ENCODE assay signal across 15 mouse cellular contexts in the genomic region with DNA sequence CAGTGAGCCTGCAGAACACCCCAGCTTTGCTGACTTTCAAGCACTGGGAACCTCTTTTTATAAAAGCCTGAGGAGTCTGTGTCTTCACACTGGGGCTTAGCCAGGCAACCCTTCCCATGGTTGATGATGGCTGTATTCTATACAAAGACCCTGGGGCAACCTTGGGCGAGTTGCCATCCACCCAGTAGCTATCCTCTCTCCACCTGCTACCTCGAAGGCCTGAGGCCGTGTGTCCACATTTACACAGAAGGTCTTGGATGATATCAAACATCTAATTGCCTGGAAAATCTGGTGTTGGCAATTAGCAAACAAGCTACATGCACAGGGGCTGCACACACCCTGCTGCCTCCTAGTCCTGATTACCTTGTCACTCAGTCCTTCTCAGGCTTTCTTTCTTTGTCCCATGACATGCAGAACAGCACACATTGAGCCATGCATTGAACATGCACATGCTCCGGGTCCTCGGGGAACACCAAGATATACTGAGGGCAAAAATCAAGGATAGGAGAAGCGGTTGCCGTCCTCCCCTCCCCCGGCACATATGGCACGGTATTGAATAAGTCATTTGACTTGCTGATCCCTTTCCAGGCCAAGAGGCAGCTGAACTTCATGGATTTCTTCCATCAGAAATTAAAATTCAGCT. TPM values are rescaled to one million over a fixed set of nuclear protein-coding genes. Genes with fewer than 3 reads are reported as not detected.
DNase-seq lines count a peak whose midpoint lies in the region; ATAC-seq and TF ChIP-seq lines count a peak whose summit lies in the region.
"Had no signal": no experiment of that assay in that cellular context is flagged by ENCODE, and none has a peak within 500 bp of the region (broad histone marks: within the 10 kb centered on the region; RNA-seq: fewer than 3 reads in every experiment).

No protein-coding gene starts in this region.

- H3K9ac ChIP-seq in forebrain, postnatal 0 days: no peak overlapping the region
- no peak overlapping the region for H3K9ac ChIP-seq in midbrain, embryonic 13.5 days (replicated peaks)
- no peak overlapping the region for H3K9ac ChIP-seq in stomach, postnatal 0 days (ENCODE audit: low read length)
- H3K9ac ChIP-seq: liver, embryonic 14.5 days had no signal

- no peaks in the 10 kb centered on the region for H3K9me3 ChIP-seq in forebrain, postnatal 0 days (ENCODE audit: low read length)
- H3K9me3 ChIP-seq in midbrain, embryonic 13.5 days: no peaks in the 10 kb centered on the region
- H3K9me3 ChIP-seq in stomach, postnatal 0 days (ENCODE audit: control insufficient read depth, low read length): no peaks in the 10 kb centered on the region

- H3K27me3 ChIP-seq in forebrain, postnatal 0 days (ENCODE audit: insufficient read depth, low read length): no peaks in the 10 kb centered on the region
- no peaks in the 10 kb centered on the region for H3K27me3 ChIP-seq in midbrain, embryonic 13.5 days
- H3K27me3 ChIP-seq in stomach, postnatal 0 days (ENCODE audit: control insufficient read depth, insufficient read depth, low read length): no peaks in the 10 kb centered on the region
- H3K27me3 ChIP-seq: CH12.LX had no signal

- H3K4me3 ChIP-seq in forebrain, postnatal 0 days (ENCODE audit: low read depth, low read length): no peak overlapping the region
- no peak overlapping the region for H3K4me3 ChIP-seq in midbrain, embryonic 13.5 days (replicated peaks)
- no peak overlapping the region for H3K4me3 ChIP-seq in stomach, postnatal 0 days (ENCODE audit: low read depth, low read length)

- DNase-seq in adipocyte (ENCODE audit: low spot score): peak; percentile 9
- DNase-seq in cerebellum, adult 11-12 months: peak; percentile 32
- DNase-seq in forebrain, postnatal 0 days: peak; percentile 50
- DNase-seq in urinary bladder, postnatal 36 days (ENCODE audit: low spot score in 2 of 2): no peak
- DNase-seq in stomach, postnatal 0 days (ENCODE audit: low spot score): no peak
- DNase-seq in adrenal gland, adult (ENCODE audit: inconsistent age in 2 of 2, low spot score in 1 of 2): no peak
- DNase-seq: heart, postnatal 4 days; kidney, postnatal 10 days; thymus, postnatal 14 days had no signal

- 52% methylated on average over 9 of the region's 9 CpGs for WGBS in forebrain, postnatal 0 days
- 45% methylated on average over 9 of the region's 9 CpGs for WGBS in midbrain, embryonic 13.5 days
- 82% methylated on average over 9 of the region's 9 CpGs for WGBS in stomach, postnatal 0 days

- peaks cover 19% of the 10 kb centered on the region for H3K4me1 ChIP-seq in forebrain, postnatal 0 days (ENCODE audit: insufficient read depth)
- peaks cover 37% of the 10 kb centered on the region for H3K4me1 ChIP-seq in midbrain, embryonic 13.5 days (replicated peaks)
- no peaks in the 10 kb centered on the region for H3K4me1 ChIP-seq in stomach, postnatal 0 days (replicated peaks; ENCODE audit: control insufficient read depth, insufficient read depth)

- peak overlapping the region; percentile 86 for H3K27ac ChIP-seq in forebrain, postnatal 0 days (ENCODE audit: low read depth, low read length)
- peak overlapping the region; percentile 70 for H3K27ac ChIP-seq in midbrain, embryonic 13.5 days
- H3K27ac ChIP-seq in stomach, postnatal 0 days (replicated peaks): no peak overlapping the region
- H3K27ac ChIP-seq: liver, embryonic 14.5 days had no signal

- ATAC-seq in forebrain, postnatal 0 days: peak; percentile 34
- ATAC-seq in midbrain, embryonic 13.5 days: peak; percentile 70
- no peak for ATAC-seq in stomach, postnatal 0 days (ENCODE audit: low FRiP score, low TSS enrichment)

- no peak overlapping the region for H3K4me2 ChIP-seq in forebrain, postnatal 0 days (ENCODE audit: low read depth)
- H3K4me2 ChIP-seq in midbrain, embryonic 13.5 days (replicated peaks): no peak overlapping the region
- no peak overlapping the region for H3K4me2 ChIP-seq in stomach, postnatal 0 days (replicated peaks; ENCODE audit: low read depth)

- TF ChIP-seq EP300 in stomach, postnatal 0 days (optimal IDR thresholded peaks at IDR 0.05): no peak

- no peaks in the 10 kb centered on the region for H3K36me3 ChIP-seq in forebrain, postnatal 0 days (ENCODE audit: insufficient read depth)
- H3K36me3 ChIP-seq in midbrain, embryonic 13.5 days: no peaks in the 10 kb centered on the region
- no peaks in the 10 kb centered on the region for H3K36me3 ChIP-seq in stomach, postnatal 0 days (ENCODE audit: control insufficient read depth, insufficient read depth, low read length)

- no peak for TF ChIP-seq CTCF in forebrain, postnatal 0 days (IDR thresholded peaks at IDR 0.05; ENCODE audit: low read depth)
- TF ChIP-seq CTCF in stomach, postnatal 0 days (IDR thresholded peaks at IDR 0.05; ENCODE audit: low read depth): no peak

RNA-seq across cellular contexts. Expression of a gene that starts 37.1 kb away (rescaled TPM):
- total RNA-seq in forebrain, postnatal 0 days (2014; rRNA removed): not detected in 2 replicates
- polyA plus RNA-seq in forebrain, postnatal 0 days (2015; fragmentation: Nextera tagmentation; extraction: Ambion mirVana): not detected in 2 replicates
- polyA plus RNA-seq in midbrain, embryonic 13.5 days (2015; fragmentation: Nextera tagmentation; extraction: Ambion mirVana): not detected in 2 replicates
- polyA plus RNA-seq in stomach, postnatal 0 days (2015; fragmentation: Nextera tagmentation; extraction: Ambion mirVana): 0.10 TPM in 1 of 2 replicates, not detected in the other
- total RNA-seq: heart, adult 8-10 months; left cerebral cortex, postnatal 14 days had no signal
- polyA plus RNA-seq: embryonic facial prominence, embryonic 14.5 days; liver, embryonic 14.5 days had no signal

Comparison
In these comparisons a context has a peak if more than half of its experiments do, and no peak if none do; other contexts are left out.
1. DNase-seq: peak in adipocyte (single experiment), cerebellum, adult 11-12 months (single experiment) and forebrain, postnatal 0 days (single experiment); none in urinary bladder, postnatal 36 days (0 of 2), stomach, postnatal 0 days (single experiment) and adrenal gland, adult (0 of 2).